Mouse (Mus musculus) MEL (cell line): ENCODE measurements around the gene Guf1.

ENCODE experiments used
- CTCF ChIP-seq, 3 experiments: IDR thresholded peaks in 2 of 3; conservative IDR thresholded peaks in 1 of 3; 2 replicates each; pipeline ENCODE4 v1.5.1; 2011 to 2012; ENCODE audit warnings: low read length in 3 of 3, low read depth in 2 of 3, mild to moderate bottlenecking in 2 of 3, improper control_type of control experiment in 1 of 3, inconsistent platforms in 1 of 3, mixed read lengths in 1 of 3, moderate library complexity in 1 of 3; ENCODE audit not compliant: control insufficient read depth in 1 of 3, insufficient read depth in 1 of 3, poor library complexity in 1 of 3, severe bottlenecking in 1 of 3
- ELF1 ChIP-seq: IDR thresholded peaks from 2 replicates; pipeline ENCODE4 v1.6.1; 2014; ENCODE audit warnings: low read depth, mild to moderate bottlenecking, inconsistent platforms, low read length, improper control_type of control experiment, moderate library complexity
- EP300 ChIP-seq, 2 experiments: IDR thresholded peaks; 2 replicates each; pipeline ENCODE4 v1.6.1; 2011; ENCODE audit warnings: improper control_type of control experiment in 2 of 2, low read length in 2 of 2, low read depth in 1 of 2, mild to moderate bottlenecking in 1 of 2
- GABPA ChIP-seq: IDR thresholded peaks from 2 replicates; pipeline ENCODE4 v1.6.1; 2012; ENCODE audit warnings: low read depth, mild to moderate bottlenecking, inconsistent platforms, low read length, improper control_type of control experiment, moderate library complexity
- HCFC1 ChIP-seq: IDR thresholded peaks from 2 replicates; pipeline ENCODE4 v1.6.1; 2012; ENCODE audit warnings: low read depth, mild to moderate bottlenecking, inconsistent platforms, low read length, improper control_type of control experiment, moderate library complexity
- MAFK ChIP-seq: IDR thresholded peaks from 2 replicates; pipeline ENCODE4 v1.6.1; 2011; ENCODE audit warnings: low read depth, mild to moderate bottlenecking, low read length, improper control_type of control experiment, borderline replicate concordance
- MEF2A ChIP-seq: IDR thresholded peaks from 2 replicates; pipeline ENCODE4 v1.6.1; 2014; ENCODE audit warnings: low read depth, mild to moderate bottlenecking, inconsistent platforms, low read length, improper control_type of control experiment; ENCODE audit not compliant: poor library complexity, insufficient replicate concordance, severe bottlenecking; ENCODE audit errors: extremely low read depth
- NRF1 ChIP-seq: IDR thresholded peaks from 2 replicates; pipeline ENCODE4 v1.6.1; 2014; ENCODE audit warnings: low read depth, mild to moderate bottlenecking, inconsistent platforms, low read length, improper control_type of control experiment, moderate library complexity; ENCODE audit not compliant: poor library complexity, insufficient read depth, severe bottlenecking
- SMC3 ChIP-seq: IDR thresholded peaks from 2 replicates; pipeline ENCODE4 v1.6.1; 2011; ENCODE audit warnings: low read depth, low read length, improper control_type of control experiment
- TAL1 ChIP-seq: IDR thresholded peaks from 2 replicates; pipeline ENCODE4 v1.6.1; 2012; ENCODE audit warnings: mild to moderate bottlenecking, inconsistent platforms, low read length, moderate library complexity, mixed read lengths
- TCF12 ChIP-seq: IDR thresholded peaks from 2 replicates; pipeline ENCODE4 v1.6.1; 2014; ENCODE audit warnings: low read depth, mild to moderate bottlenecking, inconsistent platforms, low read length, improper control_type of control experiment, moderate library complexity
- USF1 ChIP-seq: IDR thresholded peaks from 2 replicates; pipeline ENCODE4 v1.6.1; 2014; ENCODE audit warnings: low read depth, mild to moderate bottlenecking, inconsistent platforms, low read length, improper control_type of control experiment, moderate library complexity
- USF2 ChIP-seq, 2 experiments: IDR thresholded peaks; 2 replicates each; pipeline ENCODE4 v1.6.1; 2011 to 2012; ENCODE audit warnings: improper control_type of control experiment in 2 of 2, low read length in 2 of 2, borderline replicate concordance in 1 of 2, inconsistent platforms in 1 of 2, low read depth in 1 of 2, mild to moderate bottlenecking in 1 of 2; ENCODE audit not compliant: insufficient read depth in 1 of 2
- ZNF384 ChIP-seq: IDR thresholded peaks from 2 replicates; pipeline ENCODE4 v1.6.1; 2012; ENCODE audit warnings: low read depth, mild to moderate bottlenecking, inconsistent platforms, low read length, improper control_type of control experiment

GRCm38 (mm10) chr5:69601027-69601426 is 44.3 kb downstream of the Guf1 start:
- TF ChIP-seq ZNF384 (0 out of 2 replicates have a peak, but pooled peaks have one; percentile 39), ELF1 (no peak), MAFK (no peak), CTCF (IDR thresholded peaks at IDR 0.05 in 2 of 3, conservative IDR thresholded peaks at IDR 0.05 in 1 of 3; ENCODE audit: control insufficient read depth in 1 of 3, insufficient read depth in 1 of 3, low read depth in 2 of 3, low read length in 3 of 3, poor library complexity in 1 of 3, severe bottlenecking in 1 of 3) (peak; percentile 21 to 51 (median 22); a peak in 5 of 6 replicates), MEF2A (no peak), HCFC1 (no peak), GABPA (no peak), NRF1 (no peak), TCF12 (no peak), USF2 (IDR thresholded peaks at IDR 0.05; ENCODE audit: borderline replicate concordance in 1 of 2, insufficient read depth in 1 of 2, low read depth in 1 of 2, low read length in 2 of 2) (no peak), SMC3 (peak; percentile 46), EP300 (IDR thresholded peaks at IDR 0.05; ENCODE audit: low read depth in 1 of 2, low read length in 2 of 2) (no peak), TAL1 (no peak), USF1 (no peak)
